Mouse (Mus musculus): Measurements from ENCODE around the gene Enpp6. TPM values are rescaled to one million over a fixed set of nuclear protein-coding genes. Genes with fewer than 3 reads are reported as not detected.
"Not testable (repeated sequence)": the region's sequence is repeated elsewhere in the genome, so short reads cannot be mapped to it uniquely, and the experiment has no call there.

Enpp6 gene
- polyA plus RNA-seq, 1 experiment from 2014 or later, result 0.13 TPM

DNA sequence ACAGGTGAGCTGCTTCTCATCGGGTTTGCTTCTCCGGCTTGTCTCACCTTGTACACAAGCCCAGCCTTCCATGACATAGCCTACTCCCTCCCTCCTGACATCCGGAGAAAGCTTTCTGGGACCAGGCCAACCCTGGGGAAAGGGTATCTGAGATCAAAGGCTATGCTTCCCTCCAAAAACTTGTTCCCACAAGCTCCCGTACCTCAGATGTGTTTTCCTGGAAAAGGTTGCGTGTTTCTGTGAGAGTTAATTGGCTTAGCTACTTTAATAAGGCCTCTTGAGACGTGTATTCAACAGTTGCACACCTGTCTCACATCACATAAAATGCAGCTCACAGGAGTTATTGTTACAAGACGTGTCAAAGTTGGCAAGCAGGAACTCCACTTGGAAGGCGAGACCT lies 49.8 kb downstream of the Enpp6 start:
- no peaks in the 10 kb centered on the region for H3K27me3 ChIP-seq (ENCODE audit: control insufficient read depth, insufficient read depth, low read length)
- no peak overlapping the region for H3K27ac ChIP-seq (ENCODE audit: low read depth, low read length)
- no peak for DNase-seq (ENCODE audit: low spot score)
- peaks cover 3% of the 10 kb centered on the region; the same call in 1 of the 2 replicates for H3K9me3 ChIP-seq (ENCODE audit: control insufficient read depth, low read length)
- no peak overlapping the region for H3K4me2 ChIP-seq (ENCODE audit: low read depth, low read length, severe bottlenecking)
- no peaks in the 10 kb centered on the region for H3K4me1 ChIP-seq (replicated peaks; ENCODE audit: control insufficient read depth, insufficient read depth, low read length)
- H3K4me3 ChIP-seq (ENCODE audit: low read depth, low read length), result no peak overlapping the region
- no peak for ATAC-seq (replicated peaks; ENCODE audit: low FRiP score)
- no peaks in the 10 kb centered on the region for H3K36me3 ChIP-seq (ENCODE audit: control insufficient read depth, insufficient read depth, low read length)
- no peak overlapping the region for H3K9ac ChIP-seq (ENCODE audit: low read length)
- WGBS, result 88% methylated on average over 8 of the region's 8 CpGs

DNA sequence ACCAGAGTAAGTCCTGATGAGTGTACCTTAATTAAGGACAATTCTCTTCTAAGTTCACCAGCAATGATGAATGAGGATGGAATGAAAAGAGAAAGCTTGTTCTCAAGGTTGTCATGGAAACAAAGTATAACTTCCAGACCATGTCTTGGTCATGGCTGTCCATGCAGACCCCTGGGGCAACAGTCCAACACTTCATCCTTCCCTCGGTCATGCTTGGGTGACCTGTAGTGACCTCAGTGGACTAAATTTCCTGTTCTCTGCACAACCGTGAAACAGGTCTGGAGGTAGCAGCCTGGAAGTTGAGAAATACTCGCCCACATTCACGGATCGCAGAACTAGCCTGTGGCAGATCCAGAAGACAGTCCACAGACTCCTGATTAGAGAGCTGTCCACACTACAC lies 50.7 kb downstream of the Enpp6 start:
- Histone ChIP-seq H3K4me2 (ENCODE audit: low read depth, low read length, severe bottlenecking) (no peak overlapping the region), H3K36me3 (ENCODE audit: control insufficient read depth, insufficient read depth, low read length) (no peaks in the 10 kb centered on the region), H3K27me3 (ENCODE audit: control insufficient read depth, insufficient read depth, low read length) (no peaks in the 10 kb centered on the region), H3K9me3 (ENCODE audit: control insufficient read depth, low read length) (peaks cover 3% of the 10 kb centered on the region; the same call in 1 of the 2 replicates), H3K4me1 (replicated peaks; ENCODE audit: control insufficient read depth, insufficient read depth, low read length) (no peaks in the 10 kb centered on the region), H3K27ac (ENCODE audit: low read depth, low read length) (no peak overlapping the region), H3K9ac (ENCODE audit: low read length) (no peak overlapping the region), H3K4me3 (ENCODE audit: low read depth, low read length) (no peak overlapping the region)
- DNase-seq (ENCODE audit: low spot score), result no peak
- ATAC-seq (replicated peaks; ENCODE audit: low FRiP score), result no peak
- 76% methylated on average over 5 of the region's 5 CpGs for WGBS

DNA sequence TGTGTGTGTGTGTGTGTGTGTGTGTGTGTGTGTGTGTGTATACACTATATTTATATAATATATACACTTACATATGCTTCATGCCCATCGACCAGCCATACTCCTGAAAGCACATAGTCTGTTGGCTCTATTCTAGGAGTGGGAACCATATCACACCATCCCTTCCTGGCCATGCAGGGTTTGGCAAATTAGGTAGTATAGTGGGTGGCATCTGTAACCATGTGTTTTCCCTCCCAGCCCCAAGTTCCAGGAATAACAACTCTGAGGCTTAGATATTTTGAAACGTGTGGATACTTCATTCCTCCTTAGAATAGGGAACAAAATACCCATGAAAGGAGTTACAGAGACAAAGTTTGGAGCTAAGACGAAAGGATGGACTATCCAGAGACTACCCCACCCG lies 53.5 kb downstream of the Enpp6 start:
- H3K4me3 ChIP-seq (ENCODE audit: low read depth, low read length); H3K27me3 ChIP-seq (ENCODE audit: control insufficient read depth, insufficient read depth, low read length); ATAC-seq (replicated peaks; ENCODE audit: low FRiP score); H3K4me2 ChIP-seq (ENCODE audit: low read depth, low read length, severe bottlenecking); H3K27ac ChIP-seq (ENCODE audit: low read depth, low read length); H3K4me1 ChIP-seq (replicated peaks; ENCODE audit: control insufficient read depth, insufficient read depth, low read length); H3K9me3 ChIP-seq (ENCODE audit: control insufficient read depth, low read length); DNase-seq (ENCODE audit: low spot score); H3K9ac ChIP-seq (ENCODE audit: low read length); H3K36me3 ChIP-seq (ENCODE audit: control insufficient read depth, insufficient read depth, low read length): not testable (repeated sequence)
- 93% methylated on average over 2 of the region's 4 CpGs for WGBS

DNA sequence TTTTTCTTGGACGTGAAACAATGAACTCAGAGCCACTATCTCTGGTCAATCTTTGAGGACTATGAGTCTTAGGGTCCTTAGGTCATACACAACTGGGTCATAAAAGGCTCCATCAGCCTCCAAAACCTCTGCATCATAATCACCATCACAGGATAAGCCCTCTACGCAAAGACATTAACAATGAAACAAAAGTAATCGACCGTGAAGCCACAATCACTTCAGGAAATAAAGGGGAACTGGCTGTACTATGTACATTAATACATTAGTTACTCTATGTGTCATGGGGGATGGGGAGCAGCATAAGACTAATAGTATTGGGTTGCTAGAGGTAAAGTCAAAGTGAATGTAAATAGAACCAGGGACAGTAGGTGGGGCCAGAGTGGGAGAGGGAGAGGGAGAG lies 59.7 kb downstream of the Enpp6 start:
- no peak overlapping the region for H3K4me2 ChIP-seq (ENCODE audit: low read depth, low read length, severe bottlenecking)
- H3K27me3 ChIP-seq (ENCODE audit: control insufficient read depth, insufficient read depth, low read length), result no peaks in the 10 kb centered on the region
- no peak overlapping the region for H3K4me3 ChIP-seq (ENCODE audit: low read depth, low read length)
- H3K4me1 ChIP-seq (replicated peaks; ENCODE audit: control insufficient read depth, insufficient read depth, low read length), result no peaks in the 10 kb centered on the region
- WGBS, result 90% methylated on average over 4 of the region's 4 CpGs
- H3K36me3 ChIP-seq (ENCODE audit: control insufficient read depth, insufficient read depth, low read length), result no peaks in the 10 kb centered on the region
- no peak overlapping the region for H3K9ac ChIP-seq (ENCODE audit: low read length)
- no peaks in the 10 kb centered on the region for H3K9me3 ChIP-seq (ENCODE audit: control insufficient read depth, low read length)
- DNase-seq (ENCODE audit: low spot score) (no peak), ATAC-seq (replicated peaks; ENCODE audit: low FRiP score) (no peak)
- H3K27ac ChIP-seq (ENCODE audit: low read depth, low read length), result no peak overlapping the region

DNA sequence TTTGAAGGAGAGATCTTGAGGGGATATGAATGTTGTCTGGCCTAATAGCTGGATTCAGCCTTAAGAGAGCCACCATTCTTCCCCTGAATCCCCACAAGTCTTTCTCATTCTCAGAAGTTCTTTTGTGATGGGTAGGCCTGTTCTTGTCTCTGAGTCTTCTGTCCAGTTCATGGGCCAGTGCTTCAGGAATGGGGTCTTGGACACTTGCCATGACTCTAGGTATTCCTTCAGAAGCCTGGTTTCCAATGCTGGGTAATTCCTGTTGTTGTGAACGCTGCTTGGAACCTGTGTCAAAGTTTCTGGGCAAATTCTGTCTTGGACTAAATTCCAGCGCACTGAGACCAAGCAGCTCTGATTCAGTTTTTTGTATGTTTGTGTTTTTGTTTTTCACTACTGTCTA lies 60.5 kb downstream of the Enpp6 start:
- Histone ChIP-seq H3K36me3 (ENCODE audit: control insufficient read depth, insufficient read depth, low read length) (no peaks in the 10 kb centered on the region), H3K4me2 (ENCODE audit: low read depth, low read length, severe bottlenecking) (no peak overlapping the region), H3K4me1 (replicated peaks; ENCODE audit: control insufficient read depth, insufficient read depth, low read length) (no peaks in the 10 kb centered on the region), H3K9me3 (ENCODE audit: control insufficient read depth, low read length) (no peaks in the 10 kb centered on the region), H3K27me3 (ENCODE audit: control insufficient read depth, insufficient read depth, low read length) (no peaks in the 10 kb centered on the region), H3K9ac (ENCODE audit: low read length) (no peak overlapping the region), H3K4me3 (ENCODE audit: low read depth, low read length) (no peak overlapping the region), H3K27ac (ENCODE audit: low read depth, low read length) (no peak overlapping the region)
- no peak for ATAC-seq (replicated peaks; ENCODE audit: low FRiP score)
- DNase-seq (ENCODE audit: low spot score), result no peak
- WGBS, result 88% methylated on average over 2 of the region's 2 CpGs

DNA sequence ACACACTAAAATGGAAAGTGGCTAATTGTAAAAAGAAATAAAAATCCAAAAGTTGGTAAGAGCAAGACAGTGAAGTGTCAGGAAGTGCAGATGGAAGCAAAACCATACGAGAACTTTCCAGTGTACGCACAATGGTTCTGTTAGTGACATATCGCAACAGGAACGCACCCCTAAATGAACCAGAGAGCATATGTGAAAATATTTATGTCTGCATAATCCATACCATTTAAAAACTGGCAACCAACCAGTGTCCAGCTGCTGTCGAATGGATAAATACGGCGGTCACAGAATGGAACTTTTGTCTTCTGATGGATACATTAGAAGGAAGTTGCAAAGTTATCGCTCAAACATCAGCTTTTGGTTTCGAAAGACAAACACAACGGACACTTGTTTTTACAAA lies 61.9 kb downstream of the Enpp6 start:
- Histone ChIP-seq H3K27ac (ENCODE audit: low read depth, low read length) (no peak overlapping the region), H3K9me3 (ENCODE audit: control insufficient read depth, low read length) (no peaks in the 10 kb centered on the region), H3K9ac (ENCODE audit: low read length) (no peak overlapping the region), H3K4me3 (ENCODE audit: low read depth, low read length) (no peak overlapping the region), H3K4me1 (replicated peaks; ENCODE audit: control insufficient read depth, insufficient read depth, low read length) (no peaks in the 10 kb centered on the region), H3K27me3 (ENCODE audit: control insufficient read depth, insufficient read depth, low read length) (no peaks in the 10 kb centered on the region), H3K4me2 (ENCODE audit: low read depth, low read length, severe bottlenecking) (no peak overlapping the region), H3K36me3 (ENCODE audit: control insufficient read depth, insufficient read depth, low read length) (no peaks in the 10 kb centered on the region)
- ATAC-seq (replicated peaks; ENCODE audit: low FRiP score) (no peak), DNase-seq (ENCODE audit: low spot score) (no peak)
- 88% methylated on average over 10 of the region's 10 CpGs for WGBS

DNA sequence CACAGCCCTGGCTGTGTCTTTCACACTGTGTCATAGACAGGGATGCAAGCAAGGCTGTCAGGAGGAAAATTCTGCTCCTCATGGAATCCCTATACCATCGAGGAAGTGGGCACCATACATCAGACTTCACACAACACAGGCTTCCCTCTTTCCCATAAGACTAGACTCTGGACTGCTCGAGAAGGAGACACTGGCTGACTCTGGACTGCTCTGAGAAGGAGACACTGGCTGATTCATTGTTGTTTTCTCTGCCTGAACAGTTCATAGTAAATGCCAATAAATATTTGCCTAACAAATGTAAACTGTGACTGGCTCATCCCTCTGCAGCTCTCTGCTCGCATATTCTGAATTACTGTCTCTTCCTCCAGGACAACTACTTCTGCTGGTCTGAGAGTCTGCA lies 66.0 kb downstream of the Enpp6 start:
- no peak overlapping the region for H3K27ac ChIP-seq (ENCODE audit: low read depth, low read length)
- H3K4me3 ChIP-seq (ENCODE audit: low read depth, low read length), result no peak overlapping the region
- DNase-seq (ENCODE audit: low spot score) (no peak), ATAC-seq (replicated peaks; ENCODE audit: low FRiP score) (no peak)
- no peaks in the 10 kb centered on the region for H3K36me3 ChIP-seq (ENCODE audit: control insufficient read depth, insufficient read depth, low read length)
- no peaks in the 10 kb centered on the region for H3K9me3 ChIP-seq (ENCODE audit: control insufficient read depth, low read length)
- H3K27me3 ChIP-seq (ENCODE audit: control insufficient read depth, insufficient read depth, low read length), result no peaks in the 10 kb centered on the region
- no peaks in the 10 kb centered on the region for H3K4me1 ChIP-seq (replicated peaks; ENCODE audit: control insufficient read depth, insufficient read depth, low read length)
- WGBS, result 80% methylated on average over 3 of the region's 3 CpGs
- no peak overlapping the region for H3K9ac ChIP-seq (ENCODE audit: low read length)
- no peak overlapping the region for H3K4me2 ChIP-seq (ENCODE audit: low read depth, low read length, severe bottlenecking)

DNA sequence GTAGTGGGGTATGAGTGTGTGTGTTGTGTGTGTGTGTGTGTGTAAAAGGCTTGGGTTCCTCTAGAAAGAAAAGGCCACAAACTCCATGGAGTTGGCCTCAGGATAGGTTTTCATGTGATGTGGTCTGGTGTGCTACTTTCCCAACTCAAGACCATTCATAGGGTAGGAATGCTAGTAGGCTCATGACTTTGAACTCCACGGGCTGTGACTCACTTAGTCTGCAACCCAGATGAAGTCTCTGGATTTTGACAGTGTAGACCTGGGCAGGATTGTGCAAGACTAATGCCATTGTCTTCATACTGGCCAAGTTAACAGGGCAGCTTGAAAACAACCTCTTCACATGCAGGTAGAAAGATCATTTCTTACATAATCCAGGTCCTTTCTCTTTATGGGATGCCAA lies 69.4 kb downstream of the Enpp6 start:
- no peak for ATAC-seq (replicated peaks; ENCODE audit: low FRiP score)
- no peak overlapping the region for H3K9ac ChIP-seq (ENCODE audit: low read length)
- H3K27ac ChIP-seq (ENCODE audit: low read depth, low read length), result no peak overlapping the region
- H3K36me3 ChIP-seq (ENCODE audit: control insufficient read depth, insufficient read depth, low read length), result no peaks in the 10 kb centered on the region
- no peak for DNase-seq (ENCODE audit: low spot score)
- no peak overlapping the region for H3K4me2 ChIP-seq (ENCODE audit: low read depth, low read length, severe bottlenecking)
- WGBS, result 83% methylated on average over 1 of the region's 1 CpGs
- H3K4me3 ChIP-seq (ENCODE audit: low read depth, low read length), result no peak overlapping the region
- H3K9me3 ChIP-seq (ENCODE audit: control insufficient read depth, low read length), result no peaks in the 10 kb centered on the region
- no peaks in the 10 kb centered on the region for H3K4me1 ChIP-seq (replicated peaks; ENCODE audit: control insufficient read depth, insufficient read depth, low read length)
- no peaks in the 10 kb centered on the region for H3K27me3 ChIP-seq (ENCODE audit: control insufficient read depth, insufficient read depth, low read length)

DNA sequence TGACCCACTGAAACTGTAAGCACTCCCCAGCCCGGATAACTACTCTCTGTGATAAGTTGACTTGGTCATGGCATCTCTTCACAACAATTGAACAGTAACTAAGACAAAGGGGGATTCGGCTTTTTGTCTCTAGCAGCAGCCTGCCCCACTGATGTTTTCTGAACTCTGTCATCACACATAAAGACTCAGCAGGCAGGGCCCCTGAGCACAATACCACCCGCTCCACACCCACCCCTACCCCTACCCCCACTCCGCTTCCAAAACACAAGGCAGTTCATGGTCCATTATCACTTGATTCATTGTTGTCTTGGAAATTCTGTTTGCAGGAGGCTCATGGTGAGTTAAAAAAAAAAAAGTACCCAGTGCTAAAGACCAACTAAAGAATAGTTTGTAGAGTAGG lies 71.8 kb downstream of the Enpp6 start:
- no peak overlapping the region for H3K4me3 ChIP-seq (ENCODE audit: low read depth, low read length)
- H3K9ac ChIP-seq (ENCODE audit: low read length), result no peak overlapping the region
- H3K36me3 ChIP-seq (ENCODE audit: control insufficient read depth, insufficient read depth, low read length), result no peaks in the 10 kb centered on the region
- DNase-seq (ENCODE audit: low spot score) (no peak), ATAC-seq (replicated peaks; ENCODE audit: low FRiP score) (no peak)
- no peak overlapping the region for H3K4me2 ChIP-seq (ENCODE audit: low read depth, low read length, severe bottlenecking)
- no peaks in the 10 kb centered on the region for H3K9me3 ChIP-seq (ENCODE audit: control insufficient read depth, low read length)
- H3K27ac ChIP-seq (ENCODE audit: low read depth, low read length), result no peak overlapping the region
- no peaks in the 10 kb centered on the region for H3K4me1 ChIP-seq (replicated peaks; ENCODE audit: control insufficient read depth, insufficient read depth, low read length)
- H3K27me3 ChIP-seq (ENCODE audit: control insufficient read depth, insufficient read depth, low read length), result no peaks in the 10 kb centered on the region
- WGBS, result 63% methylated on average over 4 of the region's 4 CpGs
